Mouse (Mus musculus) v-Abl transformed pro-B cells (cell line): ENCODE measurements around the gene Cts3.
"Not testable (repeated sequence)": the region's sequence is repeated elsewhere in the genome, so short reads cannot be mapped to it uniquely, and the experiment has no call there.

Experiments used
- in situ Hi-C, 2 experiments: fragments of 400-800 bp; cut with MboI; formaldehyde crosslinking; loops; one replicate each; pipeline ENCODE4 v1.15.1; 2025; ENCODE audit not compliant: unreplicated experiment in 2 of 2

The Cts3 gene

GRCm38 (mm10) chr13:61570027-61570426 lies at the start of gene Cts3:
Gene Cts3 (minus strand): TSS chr13:61570127.
- in situ Hi-C loops = no loop called here

GRCm38 (mm10) chr13:61568074-61568473 lies 1.9 kb downstream of the Cts3 start, which contains the start of gene Gm49352:
Gene Gm49352 (minus strand): TSS chr13:61568174.
- in situ Hi-C loops = not testable (repeated sequence)

GRCm38 (mm10) chr13:61541631-61542030 lies 28.3 kb downstream of the Cts3 start, which contains the start of gene Ctsm:
Gene Ctsm (minus strand): TSS chr13:61541839.
- in situ Hi-C loops = no loop called here
